Mouse (Mus musculus) forebrain, postnatal 0 days (tissue): ENCODE results near the gene Fbxo11. TPM values are rescaled to one million over a fixed set of nuclear protein-coding genes. Genes with fewer than 3 reads are reported as not detected.

Experiments
- ATAC-seq: fragments of 200-750 bp; cut with Nextera tagmentation; 2 replicates; pipeline ENCODE4 v1.8.0; 2017; ENCODE audit warnings: mild to moderate bottlenecking, moderate library complexity
- DNase-seq: peaks from one replicate; pipeline ENCODE4 v3.0.0-alpha.2; 2015
- H3K27ac ChIP-seq: fragments of 300-500 bp; sonication (generic); 2 replicates; pipeline ENCODE4 v1.5.1; 2014; ENCODE audit warnings: low read depth, mild to moderate bottlenecking, antibody characterized with exemption, low read length, moderate library complexity, mixed read lengths
- H3K27me3 ChIP-seq: fragments of 300-500 bp; sonication (generic); 2 replicates; pipeline ENCODE4 v1.6.1; 2014; ENCODE audit warnings: mild to moderate bottlenecking, low read length, mixed read lengths; ENCODE audit not compliant: insufficient read depth
- H3K36me3 ChIP-seq: fragments of 300-500 bp; sonication (generic); 2 replicates; pipeline ENCODE4 v1.6.1; 2014; ENCODE audit warnings: mild to moderate bottlenecking, moderate library complexity; ENCODE audit not compliant: insufficient read depth
- H3K4me1 ChIP-seq: fragments of 300-500 bp; sonication (generic); 2 replicates; pipeline ENCODE4 v1.6.1; 2014; ENCODE audit warnings: antibody characterized with exemption; ENCODE audit not compliant: insufficient read depth
- H3K4me2 ChIP-seq: fragments of 300-500 bp; sonication (generic); 2 replicates; pipeline ENCODE4 v1.6.1; 2014; ENCODE audit warnings: low read depth, mild to moderate bottlenecking, moderate library complexity
- H3K4me3 ChIP-seq: fragments of 300-500 bp; sonication (generic); 2 replicates; pipeline ENCODE4 v1.5.1; 2014; ENCODE audit warnings: low read depth, low read length, mixed read lengths
- H3K9ac ChIP-seq: fragments of 300-500 bp; sonication (generic); 2 replicates; pipeline ENCODE4 v1.6.1; 2014; ENCODE audit warnings: mild to moderate bottlenecking
- H3K9me3 ChIP-seq: fragments of 300-500 bp; sonication (generic); 2 replicates; pipeline ENCODE4 v1.6.1; 2016; ENCODE audit warnings: low read length
- CTCF ChIP-seq: sonication (generic); IDR thresholded peaks from 2 replicates; pipeline ENCODE4 v1.5.1; 2016; ENCODE audit warnings: antibody characterized with exemption, control low read depth, low read depth
- WGBS: fragments of 180-500 bp; shearing (Covaris S2); extraction: QIAGEN DNeasy Blood & Tissue Kit; methylation state at CpG from one replicate; pipeline ENCODE4 v1.1.7; 2014; 5-methylcytosine and 5-hydroxymethylcytosine counted together
- polyA plus RNA-seq: library from polyadenylated mRNA; unstranded; fragments of >200 nt; fragmentation: Nextera tagmentation; extraction: Ambion mirVana; gene quantifications from 2 replicates; pipeline ENCODE4 v1.2.1, GENCODE M21; 2015
- total RNA-seq: library from RNA; depleted of rRNA; stranded (reverse); fragments of >200 nt; gene quantifications from 2 replicates; pipeline ENCODE4 v1.2.3, GENCODE M21; 2014; rRNA removed

Gene Fbxo11
- total RNA-seq (56.7 and 72.8 TPM in 2 replicates), polyA plus RNA-seq (19.6 and 24.9 TPM in 2 replicates)

- H3K27me3 ChIP-seq: no peaks in the 10 kb centered on the region
- peak within 1 kb of the TSS; percentile 98 for H3K4me3 ChIP-seq
- peak; percentile 0 for ATAC-seq
- H3K36me3 ChIP-seq: no peaks in the 10 kb centered on the region
- DNase-seq: peak; percentile 45
- H3K9ac ChIP-seq: peak within 1 kb of the TSS; percentile 97
- peak within 1 kb of the TSS; percentile 100 for H3K27ac ChIP-seq
- peak within 1 kb of the TSS; percentile 52 for H3K4me2 ChIP-seq
- no peak for TF ChIP-seq CTCF
- H3K4me1 ChIP-seq: peaks cover 6% of the 10 kb centered on the region; the same call in 1 of the 2 replicates
- under 1% methylated on average over 81 of the region's 112 CpGs for WGBS
- no peaks in the 10 kb centered on the region for H3K9me3 ChIP-seq
Measured at GRCm38 (mm10) chr17:88065031-88065800, at the start of gene Fbxo11. Fbxo11 (minus strand) TSS chr17:88065291.

- H3K36me3 ChIP-seq: no peaks in the 10 kb centered on the region
- no peak overlapping the region for H3K4me2 ChIP-seq
- no peak for TF ChIP-seq CTCF
- H3K9ac ChIP-seq: no peak overlapping the region
- WGBS: 92% methylated on average over 10 of the region's 10 CpGs
- no peak for ATAC-seq
- DNase-seq: no peak
- H3K9me3 ChIP-seq: no peaks in the 10 kb centered on the region
- no peaks in the 10 kb centered on the region for H3K4me1 ChIP-seq
- no peak overlapping the region for H3K27ac ChIP-seq
- no peak overlapping the region for H3K4me3 ChIP-seq
- no peaks in the 10 kb centered on the region for H3K27me3 ChIP-seq
Measured at GRCm38 (mm10) chr17:88113883-88114229, 48.8 kb upstream of the Fbxo11 start.

- Histone ChIP-seq H3K9me3 (no peaks in the 10 kb centered on the region), H3K4me3 (no peak overlapping the region), H3K27me3 (no peaks in the 10 kb centered on the region), H3K27ac (no peak overlapping the region), H3K9ac (no peak overlapping the region), H3K36me3 (no peaks in the 10 kb centered on the region), H3K4me1 (no peaks in the 10 kb centered on the region), H3K4me2 (no peak overlapping the region)
- 81% methylated on average over 12 of the region's 12 CpGs for WGBS
- ATAC-seq (no peak), DNase-seq (no peak)
- TF ChIP-seq CTCF: no peak
Measured at GRCm38 (mm10) chr17:88113015-88113882, 48.2 kb upstream of the Fbxo11 start.

GRCm38 (mm10) chr17:88111865-88112645 is 47.0 kb upstream of the Fbxo11 start:
- Histone ChIP-seq H3K9ac (no peak overlapping the region), H3K9me3 (no peaks in the 10 kb centered on the region), H3K4me2 (no peak overlapping the region), H3K4me3 (no peak overlapping the region), H3K27ac (no peak overlapping the region), H3K27me3 (no peaks in the 10 kb centered on the region), H3K36me3 (no peaks in the 10 kb centered on the region), H3K4me1 (no peaks in the 10 kb centered on the region)
- no peak for TF ChIP-seq CTCF
- DNase-seq (no peak), ATAC-seq (no peak)
- WGBS: 82% methylated on average over 10 of the region's 10 CpGs

- no peak for DNase-seq
- Histone ChIP-seq H3K4me3 (no peak overlapping the region), H3K27ac (no peak overlapping the region), H3K36me3 (no peaks in the 10 kb centered on the region), H3K4me1 (no peaks in the 10 kb centered on the region), H3K4me2 (no peak overlapping the region), H3K9me3 (no peaks in the 10 kb centered on the region), H3K9ac (no peak overlapping the region), H3K27me3 (no peaks in the 10 kb centered on the region)
- TF ChIP-seq CTCF: no peak
- WGBS: 77% methylated on average over 12 of the region's 12 CpGs
- ATAC-seq: no peak
Measured at GRCm38 (mm10) chr17:88111081-88111796, 46.1 kb upstream of the Fbxo11 start.

- H3K4me1 ChIP-seq: no peaks in the 10 kb centered on the region
- TF ChIP-seq CTCF: peak; percentile 20; the same call in 1 of the 2 replicates
- H3K36me3 ChIP-seq: no peaks in the 10 kb centered on the region
- no peak for DNase-seq
- no peaks in the 10 kb centered on the region for H3K9me3 ChIP-seq
- H3K9ac ChIP-seq: no peak overlapping the region
- H3K27ac ChIP-seq: no peak overlapping the region
- WGBS: 85% methylated on average over 4 of the region's 4 CpGs
- H3K27me3 ChIP-seq: no peaks in the 10 kb centered on the region
- H3K4me2 ChIP-seq: no peak overlapping the region
- no peak for ATAC-seq
- H3K4me3 ChIP-seq: no peak overlapping the region
Measured at GRCm38 (mm10) chr17:88107708-88108107, 42.6 kb upstream of the Fbxo11 start.
